Mouse (Mus musculus) bone marrow, adult 2 months (tissue): ENCODE data around the gene Gng2.

ENCODE experiments used
- CTCF ChIP-seq: fragments of 200-500 bp; IDR thresholded peaks from 2 replicates; pipeline ENCODE4 v1.5.1; 2011; ENCODE audit warnings: low read length, control low read depth; ENCODE audit not compliant: control insufficient read depth, insufficient read depth
- POLR2A ChIP-seq: fragments of 200-500 bp; IDR thresholded peaks from 2 replicates; pipeline ENCODE4 v1.6.1; 2011; ENCODE audit warnings: low read depth, mild to moderate bottlenecking, control low read depth, low read length, borderline replicate concordance; ENCODE audit not compliant: control insufficient read depth

- TF ChIP-seq CTCF = no peak
- no peak for TF ChIP-seq POLR2A
Measured at GRCm38 (mm10) chr14:19916315-19916714, 61.1 kb downstream of the Gng2 start.
